Mouse (Mus musculus): Measurements from ENCODE around the gene Psmb7. TPM values are rescaled to one million over a fixed set of nuclear protein-coding genes. Genes with fewer than 3 reads are reported as not detected.

Psmb7 gene
- 100 to 1,000 TPM; 252 to 254 TPM for total RNA-seq (2021)

GRCm38 (mm10) chr2:38643625-38644427 is at the start of gene Psmb7:
Psmb7 (minus strand) TSS chr2:38644087.
- peak; percentile 92 for DNase-seq

- peak; percentile 51 for DNase-seq
Measured at GRCm38 (mm10) chr2:38691542-38691941, 47.7 kb upstream of the Psmb7 start.

- DNase-seq: no peak
Measured at GRCm38 (mm10) chr2:38689881-38690280, 46.0 kb upstream of the Psmb7 start.

- DNase-seq: peak; percentile 53
Measured at GRCm38 (mm10) chr2:38688791-38689520, 45.1 kb upstream of the Psmb7 start.

- no peak for DNase-seq
Measured at GRCm38 (mm10) chr2:38685746-38686145, 41.9 kb upstream of the Psmb7 start.

GRCm38 (mm10) chr2:38683083-38683482 is 39.2 kb upstream of the Psmb7 start:
- DNase-seq: no peak

GRCm38 (mm10) chr2:38682209-38682608 is 38.3 kb upstream of the Psmb7 start:
- no peak for DNase-seq

- DNase-seq: no peak
Measured at GRCm38 (mm10) chr2:38678947-38679346, 35.1 kb upstream of the Psmb7 start.

- DNase-seq: peak; percentile 20
Measured at GRCm38 (mm10) chr2:38675366-38675969, 31.6 kb upstream of the Psmb7 start.

- no peak for DNase-seq
Measured at GRCm38 (mm10) chr2:38672496-38672895, 28.6 kb upstream of the Psmb7 start.

GRCm38 (mm10) chr2:38668802-38669580 is 25.1 kb upstream of the Psmb7 start:
- DNase-seq: peak; percentile 24

- no peak for DNase-seq
Measured at GRCm38 (mm10) chr2:38661398-38661797, 17.5 kb upstream of the Psmb7 start.

- DNase-seq: peak; percentile 91
Measured at GRCm38 (mm10) chr2:38658338-38658836, 14.5 kb upstream of the Psmb7 start.

GRCm38 (mm10) chr2:38653694-38654093 is 9.8 kb upstream of the Psmb7 start:
- no peak for DNase-seq

GRCm38 (mm10) chr2:38653293-38653619 is 9.4 kb upstream of the Psmb7 start:
- no peak for DNase-seq

GRCm38 (mm10) chr2:38652565-38653292 is 8.8 kb upstream of the Psmb7 start:
- peak; percentile 16 for DNase-seq

GRCm38 (mm10) chr2:38652098-38652497 is 8.2 kb upstream of the Psmb7 start:
- no peak for DNase-seq

GRCm38 (mm10) chr2:38650340-38650739 is 6.5 kb upstream of the Psmb7 start:
- no peak for DNase-seq

- no peak for DNase-seq
Measured at GRCm38 (mm10) chr2:38647661-38648060, 3.8 kb upstream of the Psmb7 start.

GRCm38 (mm10) chr2:38647201-38647606 is 3.3 kb upstream of the Psmb7 start:
- no peak for DNase-seq

- DNase-seq: peak; percentile 82
Measured at GRCm38 (mm10) chr2:38645936-38646335, 2.0 kb upstream of the Psmb7 start.

GRCm38 (mm10) chr2:38641761-38642160 is 2.1 kb downstream of the Psmb7 start:
- DNase-seq: no peak
